13 mouse cellular contexts compared by ENCODE assay signal in the genomic region with DNA sequence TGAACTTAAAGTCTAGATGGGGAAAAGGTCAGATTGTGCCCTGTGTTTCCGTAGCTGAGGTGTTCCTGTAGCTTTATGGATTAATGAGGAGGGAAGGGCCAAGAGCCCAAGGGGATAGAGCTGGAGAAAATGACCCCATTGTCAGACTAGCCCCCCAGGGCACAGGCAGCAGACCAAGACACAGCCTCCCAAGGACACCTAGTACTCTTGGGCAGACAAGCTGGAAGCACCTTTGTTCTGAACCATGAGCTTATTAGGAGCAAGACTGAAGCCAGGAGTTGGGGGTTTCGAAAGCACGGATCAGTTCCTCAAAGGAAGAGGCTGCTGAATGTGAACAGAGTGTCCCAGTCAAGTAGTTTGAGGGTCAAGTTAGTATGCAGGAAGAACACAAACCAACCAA.
"Had no signal": no experiment of that assay in that cellular context is flagged by ENCODE, and none has a peak within 500 bp of the region (broad histone marks: within the 10 kb centered on the region; RNA-seq: fewer than 3 reads in every experiment).

No protein-coding gene starts in this region.

- DNase-seq: lung, adult 18-20 months; lung, embryonic 14.5 days; lung, postnatal 10 days; lung, postnatal 4 days; midbrain, embryonic 14.5 days; retina, postnatal 1 day; right cerebral cortex, adult 18-20 months; right cerebral cortex, postnatal 25 days; right cerebral cortex, postnatal 4 days; spleen, adult 18-20 months; thymus, adult 18-20 months; thymus, postnatal 14 days; thymus, postnatal 36 days had no signal
